Mouse (Mus musculus) midbrain, embryonic 16.5 days (tissue): ENCODE data around the gene S100a9. TPM values are rescaled to one million over a fixed set of nuclear protein-coding genes. Genes with fewer than 3 reads are reported as not detected.

Experiments used
- ATAC-seq: fragments of 200-750 bp; cut with Nextera tagmentation; 2 replicates; pipeline ENCODE4 v1.8.0; 2017; ENCODE audit warnings: moderate TSS enrichment
- H3K27ac ChIP-seq: fragments of 300-500 bp; sonication (generic); 2 replicates; pipeline ENCODE4 v1.5.1; 2014; ENCODE audit warnings: mild to moderate bottlenecking, low read length, mixed read lengths
- H3K27me3 ChIP-seq: fragments of 300-500 bp; sonication (generic); 2 replicates; pipeline ENCODE4 v1.6.1; 2014; ENCODE audit warnings: low read depth, low read length, mixed read lengths; ENCODE audit not compliant: control insufficient read depth, insufficient read depth
- H3K36me3 ChIP-seq: fragments of 300-500 bp; sonication (generic); 2 replicates; pipeline ENCODE4 v1.6.1; 2014; ENCODE audit warnings: mild to moderate bottlenecking, low read length, moderate library complexity, mixed read lengths; ENCODE audit not compliant: control insufficient read depth, insufficient read depth
- H3K4me1 ChIP-seq: fragments of 300-500 bp; sonication (generic); 2 replicates; pipeline ENCODE4 v1.6.1; 2014; ENCODE audit warnings: mild to moderate bottlenecking, low read length, mixed read lengths; ENCODE audit not compliant: control insufficient read depth, insufficient read depth
- H3K4me2 ChIP-seq: fragments of 300-500 bp; sonication (generic); 2 replicates; pipeline ENCODE4 v1.6.1; 2014; ENCODE audit warnings: mild to moderate bottlenecking, low read length, mixed read lengths
- H3K4me3 ChIP-seq: fragments of 300-500 bp; sonication (generic); 2 replicates; pipeline ENCODE4 v1.5.1; 2014; ENCODE audit warnings: low read depth, mild to moderate bottlenecking, low read length, moderate library complexity, mixed read lengths
- H3K9ac ChIP-seq: fragments of 300-500 bp; sonication (generic); 2 replicates; pipeline ENCODE4 v1.6.1; 2014; ENCODE audit warnings: low read depth, low read length, mixed read lengths
- H3K9me3 ChIP-seq: fragments of 300-500 bp; sonication (generic); replicated peaks from 2 replicates; pipeline ENCODE4 v1.6.1; 2014; ENCODE audit warnings: mild to moderate bottlenecking, low read length, mixed read lengths; ENCODE audit not compliant: control insufficient read depth, poor library complexity, severe bottlenecking
- WGBS: fragments of 180-500 bp; shearing (Covaris S2); extraction: QIAGEN DNeasy Blood & Tissue Kit; methylation state at CpG from one replicate; pipeline ENCODE4 v1.1.7; 2014; 5-methylcytosine and 5-hydroxymethylcytosine counted together
- polyA plus RNA-seq: library from polyadenylated mRNA; unstranded; fragments of >200 nt; fragmentation: Nextera tagmentation; extraction: Ambion mirVana; gene quantifications from 2 replicates; pipeline ENCODE4 v1.2.1, GENCODE M21; 2015

S100a9 gene
- polyA plus RNA-seq, result 2.3 and 4.6 TPM in 2 replicates

DNA sequence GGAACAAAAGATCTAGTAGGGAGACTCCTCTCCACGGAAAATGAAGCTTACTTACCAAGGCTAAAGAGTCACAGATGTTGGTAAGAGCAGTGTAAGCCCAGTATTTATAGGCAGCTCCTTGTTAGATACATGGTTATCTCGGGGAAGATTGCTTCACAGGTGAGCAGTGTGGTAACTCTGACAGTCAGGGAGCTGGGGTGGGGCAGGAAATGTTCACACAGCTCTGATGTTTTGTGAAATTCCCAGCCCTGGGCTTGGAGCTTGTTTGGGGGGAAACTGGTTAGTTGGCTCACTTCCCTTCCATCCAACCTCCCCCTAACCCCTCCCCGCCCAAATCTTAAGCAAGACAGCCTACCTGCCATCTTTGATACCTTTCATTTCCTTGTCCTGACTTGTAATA, at the start of gene S100a9:
S100a9 (minus strand) TSS at position 109 of the 400 bp plus-strand sequence.
- ATAC-seq, result no peak

DNA sequence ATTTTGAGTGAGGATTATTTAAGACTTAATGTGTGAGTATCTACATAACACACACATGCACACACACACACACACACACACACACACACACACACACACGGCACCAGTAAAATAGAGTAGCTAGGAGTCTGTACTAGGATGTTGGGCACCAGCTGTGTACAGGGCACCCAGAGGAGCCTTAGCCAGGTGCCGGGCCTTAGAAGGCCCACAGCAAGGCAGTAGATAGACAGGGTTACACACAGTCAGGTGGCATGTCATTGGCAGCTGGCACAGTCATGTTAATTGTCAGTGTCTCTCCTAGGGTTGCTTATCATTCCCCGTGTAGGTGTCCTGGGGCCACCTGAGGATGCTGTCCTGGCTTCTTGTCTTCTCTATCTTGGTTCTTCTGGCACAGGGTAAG, 31.1 kb upstream of the S100a9 start, which contains the start of gene Pglyrp4:
Pglyrp4 (plus strand) TSS at position 301 of the 400 bp plus-strand sequence.
- ATAC-seq, result no peak
- Histone ChIP-seq H3K36me3 (no peaks in the 10 kb centered on the region), H3K4me3 (no peak within 1 kb of the TSS), H3K4me2 (no peak within 1 kb of the TSS), H3K9me3 (no peaks in the 10 kb centered on the region), H3K9ac (no peak within 1 kb of the TSS), H3K4me1 (no peaks in the 10 kb centered on the region), H3K27me3 (no peaks in the 10 kb centered on the region), H3K27ac (no peak within 1 kb of the TSS)
- 87% methylated on average over 3 of the region's 3 CpGs for WGBS

More for the DNA sequence above, at the start of gene S100a9:
- no peak within 1 kb of the TSS for H3K9ac ChIP-seq
- no peaks in the 10 kb centered on the region for H3K27me3 ChIP-seq
- no peaks in the 10 kb centered on the region for H3K36me3 ChIP-seq
- no peaks in the 10 kb centered on the region for H3K4me1 ChIP-seq
- no peak within 1 kb of the TSS for H3K4me2 ChIP-seq
- H3K27ac ChIP-seq, result no peak within 1 kb of the TSS
- no peaks in the 10 kb centered on the region for H3K9me3 ChIP-seq
- H3K4me3 ChIP-seq, result no peak within 1 kb of the TSS
- 63% methylated on average over 3 of the region's 3 CpGs for WGBS

DNA sequence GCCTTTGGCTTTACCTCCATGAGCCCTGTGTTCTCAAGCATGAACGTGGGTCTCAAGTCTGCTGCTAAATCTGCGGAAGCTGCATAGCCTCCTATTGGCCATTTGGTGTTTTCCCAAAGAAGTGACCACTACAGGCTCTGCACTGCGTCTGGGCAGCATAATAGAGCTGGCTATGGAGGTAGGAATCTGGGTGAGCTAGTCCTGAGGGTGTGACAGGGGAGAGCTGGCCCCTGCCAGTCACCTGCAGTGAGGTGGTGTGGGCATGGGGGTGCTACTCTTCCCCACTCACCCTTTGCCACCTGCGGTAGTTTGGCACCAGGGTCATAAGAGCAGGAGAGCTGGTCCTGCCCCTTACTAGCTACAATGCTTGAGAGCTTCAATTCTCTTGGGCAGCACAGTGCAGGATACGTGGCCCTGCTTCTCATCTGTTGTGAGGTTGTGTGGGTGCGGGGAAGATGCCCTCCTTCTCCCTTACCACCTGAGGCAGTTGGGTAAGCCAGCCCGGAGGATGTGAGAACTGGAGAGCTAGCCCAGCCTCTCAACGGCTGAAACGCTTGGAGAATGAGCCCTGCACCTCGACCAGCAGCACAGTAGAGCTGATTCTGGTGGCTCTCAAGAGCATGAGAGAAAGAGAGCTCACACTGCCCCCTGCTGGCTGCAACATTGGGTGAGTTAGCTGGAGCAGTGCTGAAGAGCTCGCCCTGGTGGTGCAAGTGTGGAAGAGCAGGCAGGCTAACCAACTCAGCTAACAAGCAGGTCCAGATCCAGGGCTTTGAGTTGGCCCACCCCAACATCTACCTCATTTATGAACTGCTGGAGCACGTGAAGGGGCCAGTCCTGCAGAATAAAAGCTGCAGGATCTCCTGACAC, 14.3 kb upstream of the S100a9 start:
- Histone ChIP-seq H3K4me2 (no peak overlapping the region), H3K4me1 (no peaks in the 10 kb centered on the region), H3K4me3 (no peak overlapping the region), H3K36me3 (no peaks in the 10 kb centered on the region), H3K9ac (no peak overlapping the region), H3K27me3 (no peaks in the 10 kb centered on the region), H3K27ac (no peak overlapping the region), H3K9me3 (no peaks in the 10 kb centered on the region)
- ATAC-seq, result no peak
- 44% methylated on average over 12 of the region's 12 CpGs for whole genome bisulfite sequencing

DNA sequence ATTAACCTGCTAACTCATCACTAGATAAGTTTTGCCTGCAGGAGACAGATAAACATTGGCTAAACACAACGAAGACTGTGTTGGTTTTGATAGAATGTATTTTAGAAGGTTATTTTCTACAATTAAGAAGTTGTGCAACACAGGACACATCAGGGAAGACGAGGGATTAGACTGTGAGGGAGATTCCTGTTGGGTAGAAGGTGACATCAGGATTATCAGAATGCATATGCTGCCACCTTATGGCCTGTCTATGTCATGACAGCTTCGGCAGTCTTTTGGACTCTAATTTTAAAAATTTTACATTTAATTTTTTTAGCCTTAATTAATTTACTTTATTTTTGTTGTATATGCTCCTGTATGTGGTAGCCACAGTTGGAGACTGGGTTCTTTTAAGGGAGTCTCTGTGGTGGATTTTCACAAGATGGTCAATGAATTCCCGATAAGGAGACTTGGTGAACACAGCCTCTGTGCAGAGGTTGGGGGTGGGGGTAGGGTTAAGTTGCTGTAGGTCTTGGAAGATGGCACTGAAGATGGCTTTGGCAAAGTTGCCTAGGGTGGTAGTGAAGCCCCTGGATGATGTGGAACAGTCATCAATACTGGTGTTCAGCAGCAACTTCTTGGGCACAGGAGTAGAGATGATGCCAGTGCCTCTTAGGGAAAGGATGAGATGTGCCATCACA, 13.1 kb upstream of the S100a9 start:
- peak; percentile 70; the same call in 1 of the 2 replicates for ATAC-seq
- Histone ChIP-seq H3K27me3 (no peaks in the 10 kb centered on the region), H3K9me3 (no peaks in the 10 kb centered on the region), H3K36me3 (no peaks in the 10 kb centered on the region), H3K4me3 (no peak overlapping the region), H3K9ac (no peak overlapping the region), H3K27ac (no peak overlapping the region), H3K4me1 (no peaks in the 10 kb centered on the region), H3K4me2 (no peak overlapping the region)
- 29% methylated on average over 4 of the region's 4 CpGs for WGBS

DNA sequence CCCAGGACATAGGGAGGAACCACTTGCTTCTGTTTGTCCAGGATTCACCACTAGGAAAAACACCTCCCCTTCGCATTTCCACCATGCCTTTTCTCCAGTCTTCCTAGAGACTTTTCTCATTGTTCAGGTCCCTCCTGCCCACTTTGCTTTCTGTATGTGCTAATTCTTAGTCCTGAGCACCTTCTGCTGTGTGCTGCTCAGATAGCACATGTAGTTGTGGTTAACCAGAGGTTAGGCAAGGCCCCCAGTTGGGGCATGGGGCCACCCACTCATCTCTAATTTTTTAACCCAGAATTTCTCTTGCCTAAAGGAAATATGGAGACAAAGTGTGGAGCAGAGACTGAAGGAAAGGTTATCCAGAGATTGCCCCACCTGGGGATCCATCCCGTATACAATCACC, 6.7 kb upstream of the S100a9 start:
- no peaks in the 10 kb centered on the region for H3K27me3 ChIP-seq
- no peaks in the 10 kb centered on the region for H3K9me3 ChIP-seq
- no peak for ATAC-seq
- no peak overlapping the region for H3K4me2 ChIP-seq
- no peak overlapping the region for H3K9ac ChIP-seq
- H3K36me3 ChIP-seq, result no peaks in the 10 kb centered on the region
- H3K4me3 ChIP-seq, result no peak overlapping the region
- H3K4me1 ChIP-seq, result no peaks in the 10 kb centered on the region
- no peak overlapping the region for H3K27ac ChIP-seq
- WGBS, result 87% methylated on average over 2 of the region's 2 CpGs

DNA sequence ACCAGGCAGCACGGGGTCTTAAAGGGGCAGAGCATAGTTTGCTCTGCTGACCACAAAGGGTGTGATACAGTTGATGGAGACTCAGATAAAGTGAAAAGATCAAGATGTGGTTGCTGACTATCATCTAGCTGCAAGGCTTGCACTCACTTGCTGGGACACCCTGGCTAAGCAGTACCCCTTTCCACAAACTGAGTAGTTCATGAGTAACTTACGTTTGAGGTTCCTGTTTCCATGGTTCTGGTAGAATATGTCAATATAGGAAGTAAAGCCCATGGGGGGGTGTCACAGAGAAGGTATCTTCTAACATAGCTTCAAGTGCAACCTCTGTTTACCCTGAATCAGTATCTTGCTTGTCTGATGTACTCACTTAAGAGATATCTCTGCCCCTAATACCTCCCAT, 2.0 kb downstream of the S100a9 start:
- WGBS, result 78% methylated on average over 2 of the region's 2 CpGs
- H3K36me3 ChIP-seq, result no peaks in the 10 kb centered on the region
- ATAC-seq, result no peak
- H3K4me3 ChIP-seq, result no peak overlapping the region
- H3K4me1 ChIP-seq, result no peaks in the 10 kb centered on the region
- H3K9me3 ChIP-seq, result no peaks in the 10 kb centered on the region
- H3K9ac ChIP-seq, result no peak overlapping the region
- no peak overlapping the region for H3K27ac ChIP-seq
- no peak overlapping the region for H3K4me2 ChIP-seq
- H3K27me3 ChIP-seq, result no peaks in the 10 kb centered on the region

DNA sequence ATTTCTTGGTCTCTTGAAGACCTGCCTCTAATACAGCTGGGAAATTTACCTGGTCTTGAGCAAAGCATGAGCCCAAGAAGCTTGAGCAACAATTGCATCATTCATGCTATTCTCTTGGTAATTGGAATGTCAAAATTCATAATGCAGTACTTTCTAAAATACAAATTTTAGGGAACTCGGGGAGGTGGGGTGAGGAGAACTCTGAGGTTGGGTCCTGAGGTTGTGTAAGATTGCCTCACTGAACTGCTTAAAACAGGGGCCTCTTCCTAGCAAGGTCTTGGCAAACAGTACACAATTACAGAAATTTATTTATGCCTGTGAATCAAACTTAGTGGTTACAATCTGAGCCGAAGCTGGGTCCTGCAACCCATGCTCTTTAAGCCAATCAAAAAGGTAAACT, 8.7 kb downstream of the S100a9 start:
- Histone ChIP-seq H3K9ac (no peak overlapping the region), H3K4me2 (no peak overlapping the region), H3K36me3 (no peaks in the 10 kb centered on the region), H3K9me3 (no peaks in the 10 kb centered on the region), H3K27me3 (no peaks in the 10 kb centered on the region), H3K4me3 (no peak overlapping the region), H3K27ac (no peak overlapping the region), H3K4me1 (no peaks in the 10 kb centered on the region)
- 92% methylated on average over 2 of the region's 2 CpGs for WGBS
- no peak for ATAC-seq

GRCm38 (mm10) chr3:90683929-90684328, 11.6 kb downstream of the S100a9 start:
- Histone ChIP-seq H3K36me3 (no peaks in the 10 kb centered on the region), H3K4me1 (no peaks in the 10 kb centered on the region), H3K4me3 (no peak overlapping the region), H3K27me3 (no peaks in the 10 kb centered on the region), H3K9ac (no peak overlapping the region), H3K9me3 (no peaks in the 10 kb centered on the region), H3K4me2 (no peak overlapping the region), H3K27ac (no peak overlapping the region)
- 88% methylated on average over 3 of the region's 3 CpGs for WGBS
- ATAC-seq, result no peak

DNA sequence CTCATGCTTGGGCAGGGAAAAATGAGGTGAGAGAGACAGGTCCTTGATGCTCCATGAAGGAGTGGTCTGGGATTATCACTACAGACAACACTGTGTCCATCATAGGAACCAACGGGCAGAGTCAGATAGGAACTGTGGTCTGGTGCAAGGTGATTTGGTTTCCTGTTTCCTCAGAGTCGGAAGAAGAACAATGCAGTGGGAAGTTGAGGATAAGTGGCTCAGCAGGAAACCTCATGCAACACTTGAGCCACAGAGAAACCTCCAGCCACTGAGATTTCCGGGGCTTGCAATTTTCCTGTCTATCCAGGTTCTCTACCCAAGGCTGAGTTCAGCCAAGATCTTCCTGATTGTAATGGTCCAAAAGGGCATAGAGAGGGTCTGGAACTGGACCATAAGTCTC, 16.9 kb downstream of the S100a9 start:
- 60% methylated on average over 3 of the region's 3 CpGs for WGBS
- Histone ChIP-seq H3K9ac (no peak overlapping the region), H3K36me3 (no peaks in the 10 kb centered on the region), H3K9me3 (no peaks in the 10 kb centered on the region), H3K4me1 (no peaks in the 10 kb centered on the region), H3K27me3 (no peaks in the 10 kb centered on the region), H3K4me3 (no peak overlapping the region), H3K27ac (no peak overlapping the region), H3K4me2 (no peak overlapping the region)
- ATAC-seq, result no peak
